Mouse (Mus musculus) heart, adult 2 months (tissue): ENCODE results near the gene Gm42688. TPM values are rescaled to one million over a fixed set of nuclear protein-coding genes. Genes with fewer than 3 reads are reported as not detected.

Source experiments
- DNase-seq, 2 experiments: peaks; one replicate each; pipeline ENCODE4 v3.0.0; 2021
- H3K27ac ChIP-seq: fragments of 200-600 bp; 2 replicates; pipeline ENCODE4 v1.8.1; 2022
- H3K27me3 ChIP-seq: fragments of 200-500 bp; 2 replicates; pipeline ENCODE4 v1.6.1; 2012; ENCODE audit warnings: mild to moderate bottlenecking, low read length, inconsistent platforms, mixed read lengths; ENCODE audit not compliant: control insufficient read depth, insufficient read depth
- H3K36me3 ChIP-seq: fragments of 200-500 bp; 2 replicates; pipeline ENCODE4 v1.6.1; 2012; ENCODE audit warnings: low read length, inconsistent platforms; ENCODE audit not compliant: control insufficient read depth, insufficient read depth
- H3K4me1 ChIP-seq: fragments of 200-500 bp; 2 replicates; pipeline ENCODE4 v1.6.1; 2011; ENCODE audit warnings: low read length; ENCODE audit not compliant: control insufficient read depth, insufficient read depth
- H3K4me3 ChIP-seq: fragments of 200-600 bp; 2 replicates; pipeline ENCODE4 v1.8.1; 2022
- H3K79me2 ChIP-seq: fragments of 200-500 bp; replicated peaks from 2 replicates; pipeline ENCODE4 v1.6.1; 2012; ENCODE audit warnings: mild to moderate bottlenecking, inconsistent platforms, low read length, moderate library complexity, mixed read lengths; ENCODE audit not compliant: control insufficient read depth, insufficient read depth
- H3K9ac ChIP-seq: fragments of 200-500 bp; 2 replicates; pipeline ENCODE4 v1.6.1; 2012; ENCODE audit warnings: low read depth, mild to moderate bottlenecking, control low read depth, inconsistent platforms, low read length, mixed read lengths
- CTCF ChIP-seq: fragments of 200-600 bp; IDR thresholded peaks from 2 replicates; pipeline ENCODE4 v1.8.1; 2022; ENCODE audit warnings: antibody characterized with exemption, mild to moderate bottlenecking, moderate library complexity
- EP300 ChIP-seq: fragments of 200-500 bp; IDR thresholded peaks from 2 replicates; pipeline ENCODE4 v1.6.1; 2011; ENCODE audit warnings: low read depth, low read length, control low read depth; ENCODE audit not compliant: insufficient read depth
- POLR2A ChIP-seq: fragments of 200-500 bp; IDR thresholded peaks from 2 replicates; pipeline ENCODE4 v1.6.1; 2011; ENCODE audit warnings: mild to moderate bottlenecking, low read depth, low read length, control low read depth; ENCODE audit not compliant: insufficient read depth
- WGBS: fragments of 180-500 bp; shearing (Covaris S2); methylation state at CpG from one replicate; pipeline ENCODE4 v1.1.7; 2018; 5-methylcytosine and 5-hydroxymethylcytosine counted together
- intact Hi-C: fragments of 180-260 bp; cut with DNase I; formaldehyde crosslinking; loops from one replicate; pipeline ENCODE4 v1.15.1; 2025
- polyA plus RNA-seq: library from polyadenylated mRNA; depleted of rRNA; stranded (reverse); fragments of >200 nt; gene quantifications from 2 replicates; pipeline ENCODE4 v1.2.3, GENCODE M21; 2012
- total RNA-seq, 2 experiments: library from RNA; stranded (reverse); gene quantifications; 2 replicates each; pipeline ENCODE4 v1.2.3; 2021

Gm42688 gene
- total and polyA plus RNA-seq, 3 experiments, result 0.80 to 1.6 (median 0.94) TPM

GRCm38 (mm10) chr6:83108762-83109668 is 7.6 kb downstream of the Gm42688 start, which contains the start of gene Mrpl53:
Gene Mrpl53, plus strand, starts transcription at chr6:83109040.
- WGBS, result under 1% methylated on average over 76 of the region's 76 CpGs
- Histone ChIP-seq H3K9ac (peak within 1 kb of the TSS; percentile 83), H3K27me3 (no peaks in the 10 kb centered on the region), H3K27ac (peak within 1 kb of the TSS; percentile 90), H3K4me1 (0 out of 2 replicates have a peak, but pooled peaks cover 1% of the 10 kb centered on the region), H3K36me3 (no peaks in the 10 kb centered on the region), H3K79me2 (no peaks in the 10 kb centered on the region; the same call in 1 of the 2 replicates), H3K4me3 (peak within 1 kb of the TSS; percentile 75)
- no peak for TF ChIP-seq CTCF
- TF ChIP-seq EP300, result peak; percentile 72; the same call in 1 of the 2 replicates
- peak; percentile 88 for TF ChIP-seq POLR2A
- intact Hi-C loops, result loop anchor here (1.0 to 10.0 kb wide), 3 partner anchors 16 to 156 kb away; partner anchors contain the start of genes Aup1, Htra2 and Ino80b
- peak; percentile 88 to 90 for DNase-seq

GRCm38 (mm10) chr6:83111510-83112136 is 10.2 kb downstream of the Gm42688 start:
- WGBS, result 73% methylated on average over 4 of the region's 4 CpGs
- no peak for DNase-seq
- Histone ChIP-seq H3K9ac (no peak overlapping the region), H3K27ac (no peak overlapping the region), H3K4me3 (no peak overlapping the region), H3K27me3 (no peaks in the 10 kb centered on the region), H3K79me2 (no peaks in the 10 kb centered on the region; the same call in 1 of the 2 replicates), H3K36me3 (no peaks in the 10 kb centered on the region), H3K4me1 (peaks cover 5% of the 10 kb centered on the region)
- intact Hi-C loops, result no loop called here
- TF ChIP-seq POLR2A (no peak), EP300 (no peak), CTCF (no peak)

GRCm38 (mm10) chr6:83115011-83115671 is 13.7 kb downstream of the Gm42688 start, which contains the start of gene Mogs:
Gene Mogs, plus strand, starts transcription at chr6:83115496.
- peaks cover 4% of the 10 kb centered on the region for H3K4me1 ChIP-seq
- peak within 1 kb of the TSS; percentile 77 for H3K9ac ChIP-seq
- H3K36me3 ChIP-seq, result no peaks in the 10 kb centered on the region
- H3K27ac ChIP-seq, result peak within 1 kb of the TSS; percentile 80
- H3K79me2 ChIP-seq, result no peaks in the 10 kb centered on the region
- under 1% methylated on average over 54 of the region's 58 CpGs for WGBS
- peak; percentile 96 for DNase-seq
- TF ChIP-seq CTCF, result peak; percentile 70
- TF ChIP-seq POLR2A, result peak; percentile 98
- TF ChIP-seq EP300, result 0 out of 2 replicates have a peak, but pooled peaks have one; percentile 70
- intact Hi-C loops, result loop anchor here (2.0 kb wide), 1 partner anchor 50 kb away; the partner anchor contains the start of gene Dctn1
- H3K27me3 ChIP-seq, result no peaks in the 10 kb centered on the region
- H3K4me3 ChIP-seq, result peak within 1 kb of the TSS; percentile 90

- no peaks in the 10 kb centered on the region for H3K27me3 ChIP-seq
- no peaks in the 10 kb centered on the region for H3K36me3 ChIP-seq
- H3K79me2 ChIP-seq, result no peaks in the 10 kb centered on the region
- intact Hi-C loops, result loop anchor here (2.0 kb wide), 2 partner anchors 43 to 49 kb away; partner anchors contain the start of gene Dctn1
- 1% methylated on average over 38 of the region's 48 CpGs for WGBS
- peak overlapping the region; percentile 51 for H3K27ac ChIP-seq
- H3K9ac ChIP-seq, result peak overlapping the region; percentile 77
- TF ChIP-seq EP300 (no peak), POLR2A (no peak), CTCF (no peak)
- H3K4me1 ChIP-seq, result peaks cover 5% of the 10 kb centered on the region
- H3K4me3 ChIP-seq, result peak overlapping the region; percentile 90
- DNase-seq, result no peak
Measured at GRCm38 (mm10) chr6:83115682-83116372, 14.4 kb downstream of the Gm42688 start.
